Mouse (Mus musculus) CH12.LX (cell line): ENCODE data around the gene Sdcbp2.

Experiments
- CHD1 ChIP-seq: IDR thresholded peaks from 2 replicates; pipeline ENCODE4 v1.6.1; 2012; ENCODE audit warnings: low read depth, low read length, improper control_type of control experiment, inconsistent platforms
- CTCF ChIP-seq, 2 experiments: IDR thresholded peaks in 1 of 2; conservative IDR thresholded peaks in 1 of 2; 2 replicates each; pipeline ENCODE4 v1.5.1; 2011 to 2012; ENCODE audit warnings: low read depth in 2 of 2, low read length in 2 of 2, improper control_type of control experiment in 1 of 2, inconsistent platforms in 1 of 2, mild to moderate bottlenecking in 1 of 2, moderate library complexity in 1 of 2
- HCFC1 ChIP-seq: IDR thresholded peaks from 2 replicates; pipeline ENCODE4 v1.6.1; 2012; ENCODE audit warnings: low read depth, mild to moderate bottlenecking, inconsistent platforms, low read length, improper control_type of control experiment
- MAFK ChIP-seq: IDR thresholded peaks from 2 replicates; pipeline ENCODE4 v1.6.1; 2011; ENCODE audit warnings: low read length, improper control_type of control experiment; ENCODE audit not compliant: insufficient replicate concordance
- MAX ChIP-seq: IDR thresholded peaks from 2 replicates; pipeline ENCODE4 v1.6.1; 2011; ENCODE audit warnings: low read length, improper control_type of control experiment
- MXI1 ChIP-seq: IDR thresholded peaks from 2 replicates; pipeline ENCODE4 v1.6.1; 2011; ENCODE audit warnings: mild to moderate bottlenecking, low read depth, low read length, improper control_type of control experiment
- MYC ChIP-seq: IDR thresholded peaks from 2 replicates; pipeline ENCODE4 v1.6.1; 2011; ENCODE audit warnings: low read depth, mild to moderate bottlenecking, improper control_type of control experiment, low read length
- POLR2A ChIP-seq: IDR thresholded peaks from 2 replicates; pipeline ENCODE4 v1.6.1; 2011; ENCODE audit warnings: low read depth, mild to moderate bottlenecking, improper control_type of control experiment, low read length
- TBP ChIP-seq: conservative IDR thresholded peaks from 2 replicates; pipeline ENCODE4 v1.6.1; 2011; ENCODE audit warnings: low read depth, low read length, improper control_type of control experiment
- TCF12 ChIP-seq: IDR thresholded peaks from 2 replicates; pipeline ENCODE4 v1.6.1; 2014; ENCODE audit warnings: low read depth, mild to moderate bottlenecking, inconsistent platforms, low read length, improper control_type of control experiment
- ZKSCAN1 ChIP-seq: IDR thresholded peaks from 2 replicates; pipeline ENCODE4 v1.6.1; 2012; ENCODE audit warnings: low read depth, inconsistent platforms, low read length, improper control_type of control experiment, borderline replicate concordance

DNA sequence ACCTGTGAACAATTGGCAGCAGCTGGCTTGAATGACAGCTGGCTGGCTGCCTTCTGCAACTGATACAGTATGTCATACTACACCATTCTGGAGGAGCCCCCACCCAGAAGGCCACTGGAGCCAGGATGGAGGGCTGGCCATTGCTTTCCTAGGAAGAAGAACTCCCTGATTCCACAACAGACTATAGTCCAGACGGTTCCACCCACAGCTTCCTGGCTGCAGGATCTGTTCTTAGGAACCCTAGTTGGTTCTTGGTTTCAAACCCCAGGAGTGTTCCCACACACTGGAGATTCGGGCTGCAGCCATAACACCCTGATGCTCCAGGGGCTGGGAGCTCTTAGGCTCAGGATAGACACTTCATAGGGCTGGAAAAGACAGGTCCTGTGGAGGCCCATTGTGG lies 25.6 kb downstream of the Sdcbp2 start:
- TF ChIP-seq CTCF (conservative IDR thresholded peaks at IDR 0.05 in 1 of 2, IDR thresholded peaks at IDR 0.05 in 1 of 2; ENCODE audit: low read depth in 2 of 2, low read length in 2 of 2), result no peak
- TF ChIP-seq MXI1, result no peak
- TF ChIP-seq POLR2A, result no peak
- no peak for TF ChIP-seq MAX
- no peak for TF ChIP-seq ZKSCAN1
- TF ChIP-seq TCF12, result no peak
- no peak for TF ChIP-seq MAFK
- no peak for TF ChIP-seq TBP
- no peak for TF ChIP-seq CHD1
- no peak for TF ChIP-seq MYC
- TF ChIP-seq HCFC1, result no peak
